21 mouse cellular contexts compared by ENCODE assay signal in genomic region chrX:48399994-48400393, GRCm38 (mm10).
"Had no signal": no experiment of that assay in that cellular context is flagged by ENCODE, and none has a peak within 500 bp of the region (broad histone marks: within the 10 kb centered on the region; RNA-seq: fewer than 3 reads in every experiment).

No protein-coding gene starts in this region.

- H3K27ac ChIP-seq: limb, embryonic 10.5 days; limb, embryonic 13.5 days; liver, embryonic 12.5 days; liver, embryonic 15.5 days; lung, embryonic 15.5 days; midbrain, embryonic 10.5 days; midbrain, embryonic 13.5 days; neural tube, embryonic 13.5 days had no signal

- H3K9ac ChIP-seq: limb, embryonic 13.5 days; liver, embryonic 12.5 days; liver, embryonic 15.5 days; lung, embryonic 15.5 days; midbrain, embryonic 13.5 days; neural tube, embryonic 13.5 days had no signal

- H3K4me3 ChIP-seq: limb, embryonic 10.5 days; limb, embryonic 13.5 days; liver, embryonic 12.5 days; liver, embryonic 15.5 days; lung, embryonic 15.5 days; megakaryocyte, embryonic 14.5 days; midbrain, embryonic 10.5 days; midbrain, embryonic 13.5 days; myocyte; neural tube, embryonic 13.5 days had no signal

- H3K9me3 ChIP-seq: limb, embryonic 10.5 days; limb, embryonic 13.5 days; liver, embryonic 12.5 days; liver, embryonic 15.5 days; lung, embryonic 15.5 days; midbrain, embryonic 10.5 days; midbrain, embryonic 13.5 days; neural tube, embryonic 13.5 days had no signal

- DNase-seq: kidney, postnatal 14 days; kidney, postnatal 4 days; liver; lung, adult 18-20 months; lung, postnatal 10 days; lung, postnatal 36 days; retina, postnatal 1 day; right cerebral cortex, postnatal 25 days; thymus, adult 18-20 months; thymus, postnatal 36 days had no signal

- ATAC-seq: liver, embryonic 12.5 days; midbrain, embryonic 13.5 days; midbrain, embryonic 16.5 days had no signal

- H3K4me2 ChIP-seq: limb, embryonic 13.5 days; liver, embryonic 12.5 days; liver, embryonic 15.5 days; lung, embryonic 15.5 days; midbrain, embryonic 13.5 days; neural tube, embryonic 13.5 days had no signal

- H3K27me3 ChIP-seq: limb, embryonic 13.5 days; liver, embryonic 12.5 days; liver, embryonic 15.5 days; lung, embryonic 15.5 days; midbrain, embryonic 13.5 days; neural tube, embryonic 13.5 days had no signal

- H3K4me1 ChIP-seq: limb, embryonic 13.5 days; liver, embryonic 12.5 days; liver, embryonic 15.5 days; lung, embryonic 15.5 days; midbrain, embryonic 10.5 days; midbrain, embryonic 13.5 days; neural tube, embryonic 13.5 days had no signal
